Mouse (Mus musculus): ENCODE data around the gene Scel.
A peak's percentile ranks its signal among the peaks of the same experiment; 100 is the strongest.

Scel gene

DNA sequence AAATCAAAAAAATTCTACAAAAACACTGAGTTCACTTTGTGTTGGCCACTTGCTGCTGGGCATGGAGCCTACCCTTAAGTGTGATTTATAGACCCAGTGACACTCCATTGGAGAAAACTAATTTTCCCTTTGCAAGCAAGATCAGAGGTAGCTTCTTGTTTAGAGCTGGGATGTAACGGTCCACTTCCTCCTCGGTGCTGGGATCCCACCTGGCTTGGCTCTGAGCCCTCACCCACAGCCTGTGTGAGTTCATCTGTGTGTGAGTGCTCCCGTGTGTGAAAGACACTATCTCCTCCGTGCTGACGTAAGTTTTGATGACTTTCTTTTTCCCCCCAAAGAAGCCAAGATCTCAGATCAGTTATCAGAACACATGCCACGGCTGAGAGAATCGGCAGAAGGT is 62.7 kb downstream of the Scel start:
- DNase-seq, result no peak

DNA sequence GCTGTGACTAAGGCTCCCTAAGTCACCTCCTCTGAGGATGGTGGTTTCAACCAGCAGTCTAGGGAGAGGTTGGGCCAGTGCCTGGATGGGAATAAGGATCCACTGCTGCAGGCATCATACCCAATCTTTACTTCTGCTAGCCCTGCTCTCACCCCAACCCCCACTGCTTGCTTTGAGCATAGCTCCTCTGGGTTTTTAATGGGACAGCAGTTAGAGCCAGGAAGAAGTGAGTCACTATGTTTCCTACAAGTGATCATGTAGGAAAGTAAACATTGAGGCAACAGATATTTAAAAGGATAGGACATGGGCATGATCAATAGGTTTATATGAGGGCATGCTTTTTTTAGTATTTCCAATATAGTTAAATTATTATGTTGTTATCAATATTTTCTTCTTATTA is 63.9 kb downstream of the Scel start:
- no peak for DNase-seq

DNA sequence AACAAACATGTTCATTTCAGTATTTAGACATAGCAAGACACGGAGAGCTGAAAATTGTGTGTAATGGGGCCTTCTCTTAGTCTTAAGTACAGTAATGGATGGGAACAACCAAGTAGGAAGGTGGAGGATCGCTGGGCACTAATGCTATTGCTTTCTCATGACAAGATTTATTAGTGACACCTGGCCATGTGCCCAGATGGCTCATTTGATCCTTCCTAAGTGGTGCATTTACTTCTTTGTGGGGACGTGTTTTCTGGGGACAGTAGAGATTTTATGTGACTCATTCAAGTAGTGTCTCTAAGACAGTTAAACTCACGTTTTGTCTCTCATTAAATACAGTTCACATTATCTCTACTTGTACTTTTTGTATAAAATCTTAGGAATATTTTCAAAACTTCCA is 73.5 kb downstream of the Scel start:
- DNase-seq, result no peak

DNA sequence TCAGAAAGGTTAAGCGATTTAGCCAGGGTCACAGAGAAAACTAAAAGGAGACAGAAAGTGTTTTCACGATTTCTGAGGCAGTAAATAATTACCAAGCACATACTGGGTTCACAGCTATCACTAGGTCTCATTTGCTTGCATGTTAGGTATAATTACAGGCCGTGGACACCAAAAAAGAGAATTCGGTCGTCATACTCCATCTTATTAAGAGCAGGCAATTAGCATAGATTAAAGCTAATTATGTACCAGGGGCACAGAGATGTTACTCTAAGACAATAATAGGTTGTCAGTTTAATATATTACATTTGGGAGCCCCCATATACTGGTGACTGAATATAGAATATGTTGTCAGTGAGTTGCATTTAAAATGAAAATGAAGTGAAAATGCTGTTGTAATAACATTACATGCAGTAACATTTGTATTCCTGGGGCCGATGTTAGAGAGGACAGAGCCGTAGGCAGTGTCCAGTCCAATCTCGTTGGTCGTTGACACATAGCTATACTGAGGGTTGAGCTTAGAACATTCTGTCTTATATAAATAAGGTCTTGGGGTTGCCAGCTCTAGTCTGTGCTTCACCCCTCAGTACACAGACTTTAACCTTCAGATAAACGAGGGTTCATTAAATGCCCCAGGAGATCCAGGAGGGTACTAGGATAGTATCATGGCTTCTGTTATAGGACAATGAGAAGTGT is 74.2 kb downstream of the Scel start:
- no peak for DNase-seq

DNA sequence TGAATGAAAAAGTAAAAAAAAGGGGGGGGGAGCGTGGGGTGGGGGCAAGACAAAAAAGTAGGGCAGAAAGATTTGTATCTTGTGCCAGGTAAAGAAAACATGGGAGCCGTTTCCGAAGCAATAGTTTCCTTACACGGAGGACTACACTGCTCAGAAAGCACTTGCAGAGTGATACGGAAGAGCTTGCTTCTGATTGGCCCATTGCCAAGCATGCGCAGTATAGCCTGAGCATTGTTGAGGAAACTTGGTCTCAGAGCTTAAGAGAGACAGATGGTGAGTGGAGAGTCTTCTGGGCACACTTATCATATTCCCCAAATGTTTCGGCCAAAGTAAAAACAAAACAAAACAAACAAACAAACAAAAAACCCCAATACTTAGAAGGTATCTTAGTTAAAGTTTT is 76.7 kb downstream of the Scel start:
- no peak for DNase-seq

DNA sequence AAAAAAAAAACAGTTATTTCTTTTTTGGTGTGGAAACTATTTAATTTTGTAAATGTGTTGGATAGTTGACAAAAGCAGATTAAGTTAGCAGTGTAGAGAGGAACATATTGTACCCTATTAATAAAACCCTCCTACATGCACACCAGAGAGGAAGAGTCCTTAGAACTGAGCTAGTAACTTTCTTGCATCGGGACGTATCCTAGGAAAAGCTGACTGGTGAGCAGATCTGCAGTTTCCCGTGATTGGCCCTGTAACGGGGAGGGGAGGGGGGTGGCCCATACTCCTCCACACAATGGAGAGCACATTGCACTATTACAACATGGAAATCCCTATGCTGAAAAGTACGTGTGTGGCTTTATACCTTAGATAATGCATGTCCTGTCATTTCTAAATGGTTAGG is 82.7 kb downstream of the Scel start:
- no peak for DNase-seq

DNA sequence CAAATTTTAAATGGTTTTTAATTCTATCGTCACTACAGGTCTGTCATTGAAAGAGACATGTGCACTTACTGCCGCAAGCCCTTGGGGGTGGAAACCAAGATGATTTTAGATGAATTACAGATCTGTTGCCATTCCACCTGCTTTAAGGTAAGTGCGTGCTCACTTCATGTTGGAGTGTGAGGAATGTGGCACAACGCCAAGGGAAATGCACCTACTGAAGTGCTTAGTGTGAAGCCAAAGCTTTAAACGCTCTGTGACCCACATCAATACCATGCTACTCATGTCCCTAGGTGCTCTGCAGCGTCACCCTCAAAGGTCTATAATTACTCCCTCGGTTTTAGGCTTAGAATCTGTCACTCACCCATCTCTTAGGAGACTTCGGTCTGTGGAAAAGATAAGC is 94.9 kb downstream of the Scel start:
- DNase-seq, result no peak

DNA sequence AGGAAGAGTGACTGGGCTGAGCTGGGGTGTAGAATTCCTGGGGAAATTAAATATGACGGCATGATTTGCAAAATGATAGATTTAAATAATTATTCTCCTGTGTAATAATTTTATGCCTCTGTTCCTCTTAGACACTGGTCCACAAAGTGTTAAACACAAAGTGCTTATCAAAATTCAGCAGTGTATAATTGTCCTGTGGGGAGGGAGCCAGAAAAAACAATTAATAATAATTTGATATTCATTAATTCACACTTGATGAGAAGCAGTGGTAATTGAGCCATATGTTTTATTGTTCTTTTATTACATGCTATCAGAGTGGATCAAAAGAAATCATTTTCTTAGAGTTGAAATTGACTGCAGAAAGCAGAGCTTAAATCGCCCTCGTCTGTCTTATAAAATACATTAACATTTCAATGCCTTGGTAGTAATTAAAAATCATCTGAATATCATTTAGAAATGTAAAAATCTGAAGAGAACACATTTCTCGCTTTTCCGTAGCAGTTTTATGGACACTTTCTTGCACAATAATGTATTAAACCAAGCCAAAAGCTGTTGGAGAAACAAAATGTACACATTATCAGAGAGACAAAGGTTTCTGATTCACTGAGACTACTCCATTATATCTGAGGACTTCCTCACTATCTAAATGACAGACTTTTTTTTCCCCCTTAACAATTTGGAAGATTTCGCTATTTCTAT is 100.6 kb downstream of the Scel start:
- DNase-seq, result no peak

DNA sequence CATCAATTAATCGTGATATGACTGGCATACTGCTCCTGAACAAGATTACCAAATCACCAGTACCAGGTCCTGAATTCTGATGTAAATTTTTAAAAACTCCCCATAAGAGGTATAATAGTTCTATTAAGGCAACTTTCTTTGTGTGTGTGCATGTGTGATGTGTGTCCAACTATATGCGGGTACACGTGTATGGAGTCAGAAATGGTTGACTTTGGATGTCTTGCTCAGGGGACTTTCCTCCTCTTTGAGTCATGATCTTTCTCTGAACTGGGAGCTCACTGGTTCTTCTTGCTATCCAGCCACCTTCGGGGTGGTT is 101.1 kb downstream of the Scel start:
- DNase-seq, result no peak

DNA sequence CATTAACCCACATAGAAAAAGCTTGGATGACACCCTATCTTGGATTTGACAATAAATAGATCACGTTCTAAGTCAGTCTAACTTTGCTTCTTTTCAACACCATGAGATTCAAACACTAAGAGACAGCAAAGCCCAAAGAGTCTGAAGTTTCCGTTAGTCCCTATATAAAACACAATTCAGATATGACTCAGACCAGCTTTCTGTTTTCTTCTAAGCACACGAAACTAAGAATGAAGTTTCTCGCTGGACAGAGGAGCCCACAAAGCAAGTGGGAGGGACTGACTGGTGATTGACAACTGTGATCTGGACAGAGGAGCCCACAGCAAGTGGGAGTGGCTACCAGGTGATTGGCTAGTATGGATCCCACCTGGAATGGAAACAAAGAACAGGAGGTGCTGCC is 106.6 kb downstream of the Scel start:
- no peak for DNase-seq

DNA sequence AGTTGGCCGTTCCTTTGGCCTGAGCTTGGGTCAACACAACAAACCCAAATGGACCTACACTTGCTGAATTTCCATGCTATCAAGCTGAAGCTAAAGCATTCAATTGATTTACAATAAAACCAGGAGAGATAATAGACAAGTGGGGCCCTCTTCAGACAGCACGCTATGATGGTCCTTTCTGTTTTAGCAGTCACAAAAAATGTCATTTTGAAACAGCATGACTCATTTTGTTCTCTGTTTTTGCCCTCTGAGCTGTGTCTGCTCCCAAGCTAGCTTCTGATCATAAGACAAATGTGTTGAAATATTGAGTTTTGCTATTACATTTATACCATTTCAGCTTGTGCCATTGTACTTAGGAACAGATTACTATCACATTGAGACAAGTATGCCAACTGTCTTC is 108.1 kb downstream of the Scel start:
- DNase-seq, result no peak

DNA sequence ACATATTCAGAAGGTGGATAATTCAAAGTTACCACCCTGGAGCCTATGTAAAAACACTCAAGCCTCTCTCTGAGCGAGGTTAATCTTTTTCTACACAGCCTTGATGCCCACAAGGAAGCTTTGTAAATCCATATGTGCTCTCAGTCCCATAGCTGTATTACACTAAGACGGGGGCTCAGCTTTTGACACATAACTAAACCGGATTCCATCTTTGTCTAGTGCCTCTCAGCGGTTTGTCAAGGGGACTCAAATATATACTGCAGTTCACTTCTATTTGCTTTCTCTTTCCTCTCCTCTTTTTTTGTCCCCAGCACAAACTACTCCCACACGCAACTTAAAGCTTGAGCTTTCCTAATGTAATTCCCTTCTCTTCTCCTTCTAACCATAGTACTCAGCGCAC is 113.0 kb downstream of the Scel start:
- no peak for DNase-seq

DNA sequence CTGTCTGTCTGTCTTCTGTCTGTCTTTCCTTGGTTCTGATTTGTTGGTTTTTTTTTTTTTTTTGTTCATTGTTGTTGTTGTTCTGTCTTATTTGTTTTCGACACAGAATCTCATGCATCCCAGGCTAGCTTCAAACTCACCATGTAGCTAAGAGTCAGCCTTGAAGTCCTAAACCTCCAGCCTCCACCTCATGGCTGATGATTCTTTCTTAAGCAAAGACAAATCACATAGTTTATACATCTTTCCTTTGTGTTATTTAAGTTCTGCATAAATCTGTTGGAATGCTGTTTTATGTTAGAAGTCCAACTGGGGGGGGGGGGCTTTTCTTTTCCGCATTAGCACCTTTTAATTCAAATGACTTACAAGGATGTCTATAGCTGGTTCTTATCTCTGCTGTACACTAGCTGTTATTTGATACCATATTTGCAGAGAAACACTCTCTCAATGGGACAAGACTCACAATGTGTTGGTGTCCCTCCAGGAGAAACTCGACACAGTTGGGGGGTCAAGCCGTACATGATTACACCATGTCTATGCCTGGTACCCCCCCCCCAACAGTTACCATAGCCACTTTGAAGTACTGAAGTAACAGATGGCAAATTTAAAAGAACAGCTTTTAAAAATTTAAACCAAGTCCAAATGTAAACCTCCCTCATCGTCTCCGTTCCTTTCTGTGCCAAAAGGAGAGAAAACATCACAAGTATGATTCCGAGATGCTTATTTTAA is 116.7 kb downstream of the Scel start:
- no peak for DNase-seq

DNA sequence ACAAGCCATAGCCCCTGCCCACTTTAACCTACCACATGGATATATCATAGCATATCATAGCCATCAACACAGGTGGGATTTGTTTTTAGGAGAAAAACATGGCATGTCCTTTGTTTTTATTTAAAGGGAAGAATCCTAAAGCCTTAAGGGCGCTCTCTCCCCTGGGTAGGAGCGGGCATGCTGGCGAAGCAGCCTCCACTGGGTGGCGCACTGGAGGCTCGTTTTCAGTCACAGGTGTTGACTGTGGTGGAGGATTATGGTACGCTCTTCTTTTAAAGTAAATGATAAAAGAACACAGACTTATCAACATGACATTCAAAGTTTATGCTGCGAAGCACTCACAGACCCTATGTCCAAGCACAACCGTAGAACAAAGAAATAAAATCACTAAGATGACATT is 117.4 kb downstream of the Scel start:
- DNase-seq, result peak; percentile 9 to 14

DNA sequence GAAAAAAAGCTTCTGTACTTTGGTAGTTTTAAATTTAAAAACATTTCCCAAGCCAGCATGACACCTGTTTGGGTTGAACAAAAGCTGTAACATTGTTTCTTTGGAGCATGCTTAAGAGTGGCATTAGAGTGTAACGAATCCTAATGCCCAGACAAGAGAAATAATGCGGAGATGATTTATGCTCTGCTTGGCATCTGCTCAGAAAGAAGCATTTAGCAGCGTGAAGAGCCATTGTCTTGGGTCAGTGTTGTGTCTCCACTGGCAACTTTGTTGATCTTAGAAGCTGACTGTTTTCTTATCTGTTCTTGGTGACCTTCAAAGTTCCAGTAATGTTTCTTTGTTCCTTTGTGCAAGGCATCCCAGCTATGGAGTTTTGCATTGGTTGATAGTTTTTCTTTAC is 130.8 kb downstream of the Scel start:
- DNase-seq, result no peak

DNA sequence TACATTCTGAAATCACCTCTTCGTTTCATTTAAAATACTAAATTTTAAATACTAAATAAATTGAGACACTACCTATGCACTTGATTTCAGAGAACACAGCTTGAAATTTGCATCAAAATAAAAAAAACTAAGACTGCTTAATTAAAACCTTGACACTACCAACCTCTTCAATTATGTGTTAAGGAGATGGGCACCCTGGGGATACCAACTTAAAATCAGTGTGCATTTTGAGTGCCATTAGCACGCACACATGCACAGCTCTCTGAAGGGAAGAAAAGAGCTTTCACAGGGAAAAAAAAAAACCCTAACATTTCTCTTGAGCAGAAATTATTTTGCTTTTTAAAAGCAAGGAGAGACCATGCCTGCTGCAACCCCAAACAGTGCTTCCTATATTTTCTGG is 134.8 kb downstream of the Scel start:
- DNase-seq, result no peak

DNA sequence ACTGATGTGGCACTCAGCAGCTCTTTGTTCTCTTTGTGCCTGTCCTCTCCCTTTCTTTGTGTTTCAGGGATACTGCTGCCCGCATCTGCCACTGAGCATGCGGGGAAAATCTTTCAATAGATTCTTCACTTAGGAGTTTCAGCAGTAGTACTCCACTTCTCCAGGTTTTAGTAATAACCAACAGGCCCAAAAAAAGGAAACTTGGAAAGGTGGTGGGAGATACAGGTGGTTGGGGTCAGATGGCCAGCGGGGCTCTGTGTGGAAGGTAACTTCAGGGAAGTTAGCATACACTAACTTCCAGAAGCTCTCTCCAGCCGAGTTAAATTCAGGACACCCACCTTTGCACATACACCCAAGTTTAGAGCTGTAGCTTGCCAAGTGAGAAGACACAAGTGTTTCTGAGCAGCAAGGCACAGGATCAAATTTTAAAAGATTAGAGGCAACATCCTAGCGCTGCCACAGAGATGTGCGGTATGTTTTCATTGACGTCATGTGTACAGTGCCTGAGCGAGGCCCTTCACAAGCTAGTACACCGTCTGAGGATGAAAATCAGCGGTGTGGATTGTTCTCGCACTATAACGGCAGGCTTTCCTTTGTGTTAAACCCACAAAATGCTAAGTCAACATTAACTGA is 135.6 kb downstream of the Scel start:
- no peak for DNase-seq

DNA sequence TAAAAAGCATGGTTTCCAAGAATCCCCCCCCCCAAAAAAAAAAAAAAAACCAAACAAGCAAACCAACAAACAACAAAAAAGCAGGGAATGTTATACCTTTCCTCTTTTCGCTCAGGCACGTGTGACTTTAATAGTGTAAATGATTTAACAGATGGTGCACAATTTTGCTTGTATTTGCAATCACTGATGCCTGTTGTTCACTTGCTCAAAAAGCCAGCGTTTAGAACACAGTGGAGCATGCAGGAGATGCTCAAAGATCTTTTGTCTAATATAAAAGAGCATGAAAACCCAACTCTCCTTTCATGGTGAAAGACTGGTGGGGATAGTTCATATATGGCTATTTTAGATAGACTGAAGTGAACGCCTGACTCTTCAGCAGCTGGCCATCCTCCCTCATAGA is 136.2 kb downstream of the Scel start:
- DNase-seq, result no peak

DNA sequence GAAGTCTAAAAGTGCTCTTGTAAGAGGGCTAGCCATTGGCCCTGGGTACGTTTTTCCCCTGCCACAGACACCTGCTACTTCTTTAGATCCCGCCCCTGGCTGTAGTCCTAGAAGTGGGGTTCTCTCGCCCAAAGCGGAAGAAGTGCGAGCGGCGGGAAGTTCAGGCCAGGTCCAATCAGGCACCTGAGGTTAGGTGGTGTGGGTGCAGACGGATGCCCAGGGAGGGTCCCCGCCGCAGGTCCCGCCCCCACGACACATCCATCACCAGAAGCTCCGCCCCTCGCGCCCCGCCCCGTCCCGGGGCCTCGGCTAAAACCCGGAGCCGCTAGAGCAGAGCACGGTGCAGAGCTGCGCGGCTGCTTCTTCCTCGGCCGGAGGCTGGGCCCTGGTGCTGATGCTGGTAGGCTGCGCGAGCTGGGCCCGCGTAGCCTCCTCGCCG is 136.8 kb downstream of the Scel start, which contains the start of gene Slain1:
Gene Slain1 (plus strand): TSS at position 333 of the 439 bp plus-strand sequence.
- peak; percentile 94 to 96 for DNase-seq

DNA sequence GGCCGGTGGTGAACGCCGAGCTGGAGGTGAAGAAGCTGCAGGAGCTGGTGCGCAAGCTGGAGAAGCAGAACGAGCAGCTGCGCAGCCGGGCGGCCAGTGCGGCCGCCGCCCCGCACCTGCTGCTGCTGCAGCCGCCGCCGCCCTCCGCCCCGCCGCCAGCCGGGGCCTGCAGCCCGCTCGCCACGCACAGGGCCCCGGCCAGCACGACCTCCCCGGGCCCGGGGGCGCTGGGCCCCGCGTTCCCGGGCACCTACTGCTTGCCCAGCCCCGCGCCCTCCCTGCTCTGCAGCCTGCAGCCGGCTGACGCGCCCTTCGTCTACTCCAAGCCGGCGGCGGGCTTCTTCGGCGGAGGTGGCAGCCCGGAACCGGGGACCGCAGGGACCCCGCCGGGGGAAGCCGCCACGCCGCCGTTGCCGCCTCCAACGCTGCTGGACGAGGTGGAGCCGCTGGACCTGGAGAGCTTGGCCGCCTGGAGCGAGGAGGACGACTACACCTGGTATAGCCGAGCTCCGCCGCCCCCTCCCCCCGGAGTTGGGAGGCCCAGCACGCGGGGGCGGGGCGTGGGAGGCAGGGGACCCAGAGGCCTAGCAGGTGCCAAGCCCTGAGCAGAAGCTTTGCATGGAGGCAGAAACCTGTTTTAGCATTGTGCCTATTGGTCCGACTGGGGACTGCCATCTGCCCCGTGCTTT is 137.4 kb downstream of the Scel start:
- DNase-seq, result peak; percentile 75 to 83

DNA sequence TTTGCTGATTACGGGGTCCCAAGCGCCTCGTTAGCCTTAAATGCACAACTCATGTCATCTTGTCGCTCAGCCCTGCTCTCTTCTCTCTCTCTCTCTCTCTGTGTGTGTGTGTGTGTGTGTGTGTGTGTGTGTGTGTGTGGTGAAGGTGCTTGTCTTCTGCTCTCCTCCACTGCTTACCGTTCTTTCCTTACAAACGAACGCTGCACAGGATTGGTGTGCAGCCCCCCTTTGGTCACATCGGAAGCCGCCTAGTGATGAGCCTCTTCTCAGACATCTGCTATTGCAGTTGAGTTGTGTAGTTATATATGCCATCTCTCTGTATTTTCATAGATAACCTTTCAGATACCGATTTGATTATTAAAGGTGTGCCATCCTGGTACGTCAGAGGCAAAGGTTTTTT is 138.0 kb downstream of the Scel start:
- DNase-seq, result no peak

DNA sequence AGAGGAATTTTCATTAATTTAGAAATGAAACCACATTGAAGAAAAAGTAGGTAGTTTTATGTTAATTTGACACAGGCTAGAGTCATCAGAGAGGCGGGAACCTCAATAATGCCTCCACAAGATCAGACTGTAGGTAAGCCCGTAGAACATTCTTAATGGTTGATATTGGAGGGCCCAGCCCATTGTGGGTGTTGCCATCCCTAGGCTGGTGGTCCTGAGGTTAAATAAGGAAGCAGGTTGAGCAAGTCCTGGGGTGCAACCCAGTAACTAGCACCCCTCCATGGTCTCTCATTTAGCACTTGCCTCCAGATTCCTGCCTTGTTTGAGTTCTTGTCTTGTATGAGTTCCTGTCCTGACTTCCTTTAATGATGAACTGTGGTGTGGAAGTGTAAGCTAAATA is 138.4 kb downstream of the Scel start:
- DNase-seq, result no peak

DNA sequence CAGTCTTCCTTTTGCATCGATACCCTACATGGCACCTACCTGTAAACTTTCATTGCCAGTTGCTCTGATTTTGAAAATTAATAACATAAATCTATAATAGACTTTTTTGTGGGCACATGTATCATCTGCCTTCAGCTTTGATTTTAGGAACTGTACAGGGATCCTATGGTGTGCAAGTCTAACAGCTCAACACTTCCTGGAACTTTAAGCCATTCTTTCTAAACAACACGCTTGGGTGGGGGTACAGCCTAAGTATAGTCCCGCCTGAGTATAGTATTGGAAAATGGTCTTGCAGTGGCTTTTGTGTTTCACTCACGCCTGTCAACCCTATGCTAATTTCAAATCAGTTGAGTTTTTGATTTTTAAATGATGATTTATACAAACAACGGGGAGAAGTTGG is 139.4 kb downstream of the Scel start:
- DNase-seq, result no peak

Measured in thymus, adult 18-20 months (tissue).